Mouse (Mus musculus) embryonic fibroblast, embryonic 13.5 days (primary cell): ENCODE measurements around the gene Pdcd1lg2.

Experiments
- CTCF ChIP-seq: IDR thresholded peaks from 2 replicates; pipeline ENCODE4 v1.5.1; 2011; ENCODE audit warnings: mild to moderate bottlenecking, control low read depth, low read length, moderate library complexity, borderline replicate concordance; ENCODE audit not compliant: insufficient read depth
- POLR2A ChIP-seq: IDR thresholded peaks from 2 replicates; pipeline ENCODE4 v1.6.1; 2011; ENCODE audit warnings: low read depth, mild to moderate bottlenecking, control low read depth, low read length, moderate library complexity

DNA sequence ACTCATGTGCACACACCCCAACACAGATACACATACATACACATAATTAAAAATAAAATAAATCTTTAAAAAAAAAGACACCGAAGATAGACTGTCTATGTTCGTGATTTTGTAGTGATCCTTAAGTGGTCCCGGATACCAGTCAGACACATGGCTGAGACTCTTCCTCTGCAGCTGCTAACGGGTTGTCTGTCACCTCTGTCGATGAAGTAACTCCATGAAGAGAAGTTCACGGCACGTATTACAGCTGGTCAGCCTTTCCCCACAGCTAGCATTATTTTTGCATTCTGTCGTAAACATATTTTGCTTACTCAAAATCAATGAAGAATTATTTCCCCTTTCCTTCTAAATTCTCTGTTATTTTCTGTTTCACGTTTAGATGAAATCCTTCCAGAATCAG, 17.4 kb upstream of the Pdcd1lg2 start:
- TF ChIP-seq CTCF (no peak), POLR2A (no peak)
